In the genomic region with DNA sequence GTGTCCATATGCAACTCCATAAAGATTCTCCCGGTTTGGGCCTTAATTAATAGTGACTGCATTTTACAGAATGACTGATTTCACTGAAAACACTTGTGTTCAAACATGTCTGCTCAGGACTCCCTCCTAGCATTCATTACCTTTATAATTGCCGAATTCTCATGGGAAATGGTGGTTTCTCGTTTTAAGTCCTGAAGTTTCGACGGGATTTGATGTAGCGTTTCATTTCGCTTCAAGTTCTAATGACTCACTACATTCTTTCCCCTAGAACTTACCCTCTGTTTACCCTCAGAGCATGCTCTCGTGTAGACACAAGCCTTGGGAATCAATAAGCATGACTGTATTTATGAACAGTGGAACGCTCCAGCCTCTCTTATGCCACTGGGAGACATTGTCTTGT, we compare ENCODE assay signal across 24 mouse cellular contexts.
DNase-seq lines count a peak whose midpoint lies in the region; ATAC-seq and TF ChIP-seq lines count a peak whose summit lies in the region.
"Had no signal": no experiment of that assay in that cellular context is flagged by ENCODE, and none has a peak within 500 bp of the region (broad histone marks: within the 10 kb centered on the region; RNA-seq: fewer than 3 reads in every experiment).

No protein-coding gene starts in this region.

- ATAC-seq in embryonic facial prominence, embryonic 14.5 days (ENCODE audit: low read depth): no peak
- ATAC-seq in liver, postnatal 0 days: no peak
- no peak for ATAC-seq in liver, embryonic 11.5 days (replicated peaks; ENCODE audit: low FRiP score)
- ATAC-seq: CD4-positive, CD25-positive, alpha-beta regulatory T cell, adult 4 months; forebrain, embryonic 13.5 days; forebrain, embryonic 15.5 days; forebrain, postnatal 0 days had no signal

- H3K9me3 ChIP-seq in embryonic facial prominence, embryonic 14.5 days (ENCODE audit: control insufficient read depth, low read length): no peaks in the 10 kb centered on the region
- no peaks in the 10 kb centered on the region for H3K9me3 ChIP-seq in embryonic facial prominence, embryonic 10.5 days
- H3K9me3 ChIP-seq in liver, postnatal 0 days (ENCODE audit: low read length): no peaks in the 10 kb centered on the region
- H3K9me3 ChIP-seq in liver, embryonic 11.5 days (ENCODE audit: control insufficient read depth, low read length): no peaks in the 10 kb centered on the region
- H3K9me3 ChIP-seq: embryonic facial prominence, embryonic 12.5 days; embryonic facial prominence, embryonic 15.5 days; forebrain, embryonic 15.5 days; G1E had no signal

- no peaks in the 10 kb centered on the region for H3K36me3 ChIP-seq in embryonic facial prominence, embryonic 14.5 days (ENCODE audit: control insufficient read depth, insufficient read depth, low read length)
- H3K36me3 ChIP-seq in embryonic facial prominence, embryonic 10.5 days (replicated peaks): no peaks in the 10 kb centered on the region
- H3K36me3 ChIP-seq in liver, postnatal 0 days (replicated peaks; ENCODE audit: insufficient read depth, low read length): no peaks in the 10 kb centered on the region
- no peaks in the 10 kb centered on the region for H3K36me3 ChIP-seq in liver, embryonic 11.5 days (ENCODE audit: control insufficient read depth, insufficient read depth, low read length)
- H3K36me3 ChIP-seq: embryonic facial prominence, embryonic 12.5 days; embryonic facial prominence, embryonic 15.5 days; forebrain, embryonic 15.5 days had no signal

- no peak for TF ChIP-seq EP300 in liver, postnatal 0 days (IDR thresholded peaks at IDR 0.05; ENCODE audit: low read depth)

- H3K4me3 ChIP-seq in embryonic facial prominence, embryonic 14.5 days (ENCODE audit: low read depth, low read length): no peak overlapping the region
- H3K4me3 ChIP-seq in embryonic facial prominence, embryonic 10.5 days: no peak overlapping the region
- H3K4me3 ChIP-seq in liver, postnatal 0 days (ENCODE audit: low read depth, low read length): no peak overlapping the region
- H3K4me3 ChIP-seq in liver, embryonic 11.5 days (ENCODE audit: low read depth, low read length): no peak overlapping the region
- H3K4me3 ChIP-seq: embryonic facial prominence, embryonic 12.5 days; embryonic facial prominence, embryonic 15.5 days; forebrain, embryonic 13.5 days; forebrain, embryonic 15.5 days had no signal

- no peak overlapping the region for H3K27ac ChIP-seq in embryonic facial prominence, embryonic 14.5 days (replicated peaks; ENCODE audit: low read depth, low read length)
- H3K27ac ChIP-seq in embryonic facial prominence, embryonic 10.5 days (replicated peaks): no peak overlapping the region
- H3K27ac ChIP-seq in liver, postnatal 0 days (ENCODE audit: low read depth): peak overlapping the region; percentile 11; the same call in 1 of the 2 replicates
- H3K27ac ChIP-seq in liver, embryonic 11.5 days (ENCODE audit: low read depth, low read length): no peak overlapping the region
- H3K27ac ChIP-seq: embryonic facial prominence, embryonic 12.5 days; embryonic facial prominence, embryonic 15.5 days; forebrain, embryonic 13.5 days; forebrain, embryonic 15.5 days had no signal

- peak; percentile 46 for DNase-seq in embryonic facial prominence, embryonic 14.5 days (ENCODE audit: low spot score)
- DNase-seq in embryonic facial prominence, embryonic 10.5 days (ENCODE audit: low spot score): no peak
- no peak for DNase-seq in liver, postnatal 0 days
- DNase-seq in liver, embryonic 11.5 days (ENCODE audit: low spot score): no peak
- no peak for DNase-seq in gastrocnemius, postnatal 10 days
- DNase-seq: adrenal gland, adult 2 months; adrenal gland, postnatal 10 days; adrenal gland, postnatal 25 days; B cell, adult 2 months; cerebellum, adult 11 months; cerebellum, adult 18-20 months; cerebellum, adult 8-10 months; cerebellum, adult 9-11 months; cerebellum, postnatal 14 days; cerebellum, postnatal 36 days; embryo, embryonic 11 days; forebrain, postnatal 0 days had no signal

- no peak for TF ChIP-seq CTCF in liver, postnatal 0 days (IDR thresholded peaks at IDR 0.05; ENCODE audit: low read depth)

- WGBS in embryonic facial prominence, embryonic 14.5 days: 58% methylated on average over 9 of the region's 9 CpGs
- 89% methylated on average over 9 of the region's 9 CpGs for WGBS in embryonic facial prominence, embryonic 10.5 days
- WGBS in liver, postnatal 0 days (ENCODE audit: insufficient replicate concordance): 64% methylated on average over 9 of the region's 9 CpGs
- WGBS in liver, embryonic 11.5 days: 88% methylated on average over 9 of the region's 9 CpGs

- H3K4me2 ChIP-seq in embryonic facial prominence, embryonic 14.5 days (ENCODE audit: low read depth, low read length): no peak overlapping the region
- peak overlapping the region; percentile 13; the same call in 1 of the 2 replicates for H3K4me2 ChIP-seq in liver, postnatal 0 days (ENCODE audit: low read depth, low read length)
- no peak overlapping the region for H3K4me2 ChIP-seq in liver, embryonic 11.5 days
- H3K4me2 ChIP-seq: embryonic facial prominence, embryonic 12.5 days; embryonic facial prominence, embryonic 15.5 days; forebrain, embryonic 13.5 days; forebrain, embryonic 15.5 days had no signal

- no peaks in the 10 kb centered on the region for H3K4me1 ChIP-seq in embryonic facial prominence, embryonic 14.5 days (ENCODE audit: control insufficient read depth, insufficient read depth, low read length)
- H3K4me1 ChIP-seq in embryonic facial prominence, embryonic 10.5 days: peaks cover 11% of the 10 kb centered on the region
- peaks cover 2% of the 10 kb centered on the region; the same call in 1 of the 2 replicates for H3K4me1 ChIP-seq in liver, postnatal 0 days (ENCODE audit: insufficient read depth)
- no peaks in the 10 kb centered on the region for H3K4me1 ChIP-seq in liver, embryonic 11.5 days (replicated peaks; ENCODE audit: control insufficient read depth, insufficient read depth, low read length)
- H3K4me1 ChIP-seq: embryonic facial prominence, embryonic 15.5 days had no signal

- H3K27me3 ChIP-seq in embryonic facial prominence, embryonic 14.5 days (replicated peaks; ENCODE audit: control insufficient read depth, insufficient read depth, low read length): no peaks in the 10 kb centered on the region
- no peaks in the 10 kb centered on the region for H3K27me3 ChIP-seq in embryonic facial prominence, embryonic 10.5 days (replicated peaks; ENCODE audit: low read depth, poor library complexity, severe bottlenecking)
- H3K27me3 ChIP-seq in liver, postnatal 0 days (ENCODE audit: insufficient read depth, low read length): no peaks in the 10 kb centered on the region
- no peaks in the 10 kb centered on the region for H3K27me3 ChIP-seq in liver, embryonic 11.5 days (replicated peaks; ENCODE audit: control insufficient read depth, insufficient read depth, low read length)
- H3K27me3 ChIP-seq: CH12.LX; embryonic facial prominence, embryonic 12.5 days; embryonic facial prominence, embryonic 15.5 days; forebrain, embryonic 13.5 days; forebrain, embryonic 15.5 days had no signal

- H3K9ac ChIP-seq in embryonic facial prominence, embryonic 14.5 days (ENCODE audit: low read depth, low read length): no peak overlapping the region
- H3K9ac ChIP-seq in liver, postnatal 0 days (replicated peaks): no peak overlapping the region
- H3K9ac ChIP-seq in liver, embryonic 11.5 days (ENCODE audit: low read depth, low read length): no peak overlapping the region
- H3K9ac ChIP-seq: embryonic facial prominence, embryonic 12.5 days; embryonic facial prominence, embryonic 15.5 days; forebrain, embryonic 13.5 days; forebrain, embryonic 15.5 days; forebrain, postnatal 0 days had no signal
